Mouse (Mus musculus) ES-Bruce4 (cell line): Measurements from ENCODE around the gene Apoc4.

Experiments
- CTCF ChIP-seq: IDR thresholded peaks from one replicate; pipeline ENCODE4 v1.8.1; 2011; ENCODE audit warnings: low read depth, low read length
- EP300 ChIP-seq: IDR thresholded peaks from 2 replicates; pipeline ENCODE4 v1.6.1; 2011; ENCODE audit warnings: low read depth, low read length; ENCODE audit not compliant: insufficient read depth
- POLR2A ChIP-seq: IDR thresholded peaks from one replicate; pipeline ENCODE4 v1.8.1; 2011; ENCODE audit warnings: low read length; ENCODE audit not compliant: insufficient read depth

GRCm38 (mm10) chr7:19664455-19664954 lies 16.8 kb downstream of the Apoc4 start:
- TF ChIP-seq POLR2A (no peak), CTCF (no peak), EP300 (no peak)
